Mouse (Mus musculus): ENCODE measurements around the gene 9330182O14Rik.

GRCm38 (mm10) chr15:40167276-40168139 is 33.3 kb downstream of the 9330182O14Rik start:
- no peak for TF ChIP-seq CTCF (conservative IDR thresholded peaks at IDR 0.05; ENCODE audit: low read length)
- TF ChIP-seq NANOG (IDR thresholded peaks at IDR 0.05; ENCODE audit: borderline replicate concordance, low read length), result no peak
- no peak for TF ChIP-seq POU5F1 (IDR thresholded peaks at IDR 0.05; ENCODE audit: borderline replicate concordance, low read length)

Data from E14TG2a.4 (cell line).